In genomic region chr11:96252541-96253120, GRCm38 (mm10) we compare ENCODE assay signal across 17 mouse cellular contexts. TPM values are rescaled to one million over a fixed set of nuclear protein-coding genes. Genes with fewer than 3 reads are reported as not detected.
DNase-seq lines count a peak whose midpoint lies in the region; ATAC-seq and TF ChIP-seq lines count a peak whose summit lies in the region.
"Had no signal": no experiment of that assay in that cellular context is flagged by ENCODE, and none has a peak within 500 bp of the region (broad histone marks: within the 10 kb centered on the region; RNA-seq: fewer than 3 reads in every experiment).

No protein-coding gene starts in this region.

- no peaks in the 10 kb centered on the region for H3K4me1 ChIP-seq in hindbrain, embryonic 11.5 days (replicated peaks; ENCODE audit: control insufficient read depth, insufficient read depth, low read length)
- H3K4me1 ChIP-seq in hindbrain, embryonic 13.5 days (replicated peaks) = no peaks in the 10 kb centered on the region
- H3K4me1 ChIP-seq in E14TG2a.4 (replicated peaks; ENCODE audit: low read depth, low read length) = peaks cover 61% of the 10 kb centered on the region
- H3K4me1 ChIP-seq in embryonic fibroblast, embryonic 13.5 days (ENCODE audit: control insufficient read depth, insufficient read depth, low read length) = 0 out of 2 replicates have a peak, but pooled peaks cover 3% of the 10 kb centered on the region
- H3K4me1 ChIP-seq in limb, embryonic 14.5 days (ENCODE audit: control insufficient read depth, insufficient read depth, low read length) = peaks cover 5% of the 10 kb centered on the region; the same call in 1 of the 2 replicates
- no peaks in the 10 kb centered on the region for H3K4me1 ChIP-seq in forebrain, embryonic 14.5 days (ENCODE audit: control insufficient read depth, insufficient read depth, low read length)
- H3K4me1 ChIP-seq: hindbrain, embryonic 12.5 days had no signal

- peak; percentile 28; the same call in 1 of the 2 replicates for TF ChIP-seq POLR2A in embryonic fibroblast, embryonic 13.5 days (IDR thresholded peaks at IDR 0.05; ENCODE audit: low read depth, low read length)
- no peak for TF ChIP-seq POLR2A in limb, embryonic 14.5 days (IDR thresholded peaks at IDR 0.05; ENCODE audit: borderline replicate concordance, extremely low read depth, insufficient read depth, insufficient read length)

- DNase-seq in hindbrain, embryonic 11.5 days (ENCODE audit: low spot score) = peak; percentile 49
- DNase-seq in limb, embryonic 14.5 days (ENCODE audit: low spot score) = no peak
- no peak for DNase-seq in right cerebral cortex, postnatal 25 days
- DNase-seq in urinary bladder, adult 2 months (ENCODE audit: low spot score) = no peak
- DNase-seq in forebrain, embryonic 14.5 days (ENCODE audit: low spot score) = no peak
- DNase-seq: B cell, adult 2 months; cerebellum, adult 9-11 months; forebrain, postnatal 0 days; gastrocnemius, postnatal 25 days; lung, adult 18-20 months; right cerebral cortex, adult 18-20 months had no signal

- H3K4me2 ChIP-seq in hindbrain, embryonic 11.5 days (replicated peaks; ENCODE audit: low read depth, low read length) = no peak overlapping the region
- H3K4me2 ChIP-seq in hindbrain, embryonic 13.5 days = no peak overlapping the region
- H3K4me2 ChIP-seq in limb, embryonic 14.5 days (replicated peaks; ENCODE audit: low read depth, low read length, severe bottlenecking) = peak overlapping the region; percentile 13; the same call in 1 of the 2 replicates
- no peak overlapping the region for H3K4me2 ChIP-seq in forebrain, embryonic 14.5 days (ENCODE audit: low read length)
- H3K4me2 ChIP-seq: hindbrain, embryonic 12.5 days had no signal

- H3K27me3 ChIP-seq in hindbrain, embryonic 11.5 days (ENCODE audit: control insufficient read depth, insufficient read depth, low read length) = peaks cover 85% of the 10 kb centered on the region
- peaks cover 100% of the 10 kb centered on the region for H3K27me3 ChIP-seq in hindbrain, embryonic 13.5 days
- H3K27me3 ChIP-seq in E14TG2a.4 (ENCODE audit: insufficient read depth, low read length) = peaks cover 83% of the 10 kb centered on the region
- peaks cover 76% of the 10 kb centered on the region for H3K27me3 ChIP-seq in limb, embryonic 14.5 days (ENCODE audit: control insufficient read depth, insufficient read depth, low read length)
- peaks cover 91% of the 10 kb centered on the region for H3K27me3 ChIP-seq in forebrain, embryonic 14.5 days (replicated peaks; ENCODE audit: control insufficient read depth, insufficient read depth, low read length)

- 3% methylated on average over 12 of the region's 12 CpGs for WGBS in hindbrain, embryonic 11.5 days
- 1% methylated on average over 12 of the region's 12 CpGs for WGBS in hindbrain, embryonic 13.5 days
- WGBS in limb, embryonic 14.5 days = 4% methylated on average over 12 of the region's 12 CpGs
- 2% methylated on average over 12 of the region's 12 CpGs for WGBS in forebrain, embryonic 14.5 days

- no peak overlapping the region for H3K9ac ChIP-seq in hindbrain, embryonic 11.5 days (ENCODE audit: low read depth, low read length)
- H3K9ac ChIP-seq in hindbrain, embryonic 13.5 days = no peak overlapping the region
- no peak overlapping the region for H3K9ac ChIP-seq in limb, embryonic 14.5 days (ENCODE audit: low read depth, low read length, severe bottlenecking)
- no peak overlapping the region for H3K9ac ChIP-seq in forebrain, embryonic 14.5 days (ENCODE audit: low read length)
- H3K9ac ChIP-seq: forebrain, postnatal 0 days; hindbrain, embryonic 12.5 days had no signal

- H3K36me3 ChIP-seq in hindbrain, embryonic 11.5 days (ENCODE audit: control insufficient read depth, insufficient read depth, low read length) = no peaks in the 10 kb centered on the region
- no peaks in the 10 kb centered on the region for H3K36me3 ChIP-seq in hindbrain, embryonic 13.5 days
- H3K36me3 ChIP-seq in E14TG2a.4 (ENCODE audit: insufficient read depth, low read length) = no peaks in the 10 kb centered on the region
- H3K36me3 ChIP-seq in limb, embryonic 14.5 days (ENCODE audit: control insufficient read depth, insufficient read depth, low read length) = no peaks in the 10 kb centered on the region
- no peaks in the 10 kb centered on the region for H3K36me3 ChIP-seq in forebrain, embryonic 14.5 days (ENCODE audit: control insufficient read depth, insufficient read depth, low read length)
- H3K36me3 ChIP-seq: hindbrain, embryonic 12.5 days had no signal

- no peak overlapping the region for H3K4me3 ChIP-seq in hindbrain, embryonic 11.5 days (ENCODE audit: low read depth, low read length)
- H3K4me3 ChIP-seq in hindbrain, embryonic 13.5 days = no peak overlapping the region
- peak overlapping the region; percentile 78 for H3K4me3 ChIP-seq in E14TG2a.4 (replicated peaks; ENCODE audit: low read length)
- peak overlapping the region; percentile 38 for H3K4me3 ChIP-seq in embryonic fibroblast, embryonic 13.5 days (ENCODE audit: insufficient read depth, low read length)
- H3K4me3 ChIP-seq in limb, embryonic 14.5 days (replicated peaks; ENCODE audit: low read length) = peak overlapping the region; percentile 33
- H3K4me3 ChIP-seq in forebrain, embryonic 14.5 days (ENCODE audit: low read depth, low read length) = no peak overlapping the region
- H3K4me3 ChIP-seq: hindbrain, embryonic 12.5 days had no signal

- ATAC-seq in hindbrain, embryonic 11.5 days (ENCODE audit: low FRiP score) = no peak
- ATAC-seq in hindbrain, embryonic 13.5 days (ENCODE audit: low FRiP score) = no peak
- ATAC-seq in limb, embryonic 14.5 days (ENCODE audit: low FRiP score, low read depth) = no peak
- ATAC-seq in forebrain, embryonic 14.5 days = no peak
- ATAC-seq: activated CD4-positive, CD25-positive, alpha-beta regulatory T cell, adult 4 months; forebrain, postnatal 0 days had no signal

- no peaks in the 10 kb centered on the region for H3K9me3 ChIP-seq in hindbrain, embryonic 11.5 days (ENCODE audit: control insufficient read depth, low read length)
- H3K9me3 ChIP-seq in hindbrain, embryonic 13.5 days = no peaks in the 10 kb centered on the region
- H3K9me3 ChIP-seq in E14TG2a.4 (ENCODE audit: low read length) = no peaks in the 10 kb centered on the region
- H3K9me3 ChIP-seq in limb, embryonic 14.5 days (ENCODE audit: control insufficient read depth, low read length) = no peaks in the 10 kb centered on the region
- H3K9me3 ChIP-seq in forebrain, embryonic 14.5 days (replicated peaks; ENCODE audit: control insufficient read depth, low read length) = no peaks in the 10 kb centered on the region
- H3K9me3 ChIP-seq: hindbrain, embryonic 12.5 days had no signal

- H3K27ac ChIP-seq in hindbrain, embryonic 11.5 days (ENCODE audit: low read depth, low read length) = no peak overlapping the region
- no peak overlapping the region for H3K27ac ChIP-seq in hindbrain, embryonic 13.5 days
- H3K27ac ChIP-seq in embryonic fibroblast, embryonic 13.5 days (ENCODE audit: insufficient read depth, low read length) = peak overlapping the region; percentile 80
- no peak overlapping the region for H3K27ac ChIP-seq in limb, embryonic 14.5 days (replicated peaks; ENCODE audit: low read depth, low read length)
- no peak overlapping the region for H3K27ac ChIP-seq in forebrain, embryonic 14.5 days (ENCODE audit: low read depth, low read length)
- H3K27ac ChIP-seq: hindbrain, embryonic 12.5 days had no signal

- no peak for TF ChIP-seq CTCF in E14TG2a.4 (conservative IDR thresholded peaks at IDR 0.05; ENCODE audit: low read length)
- TF ChIP-seq CTCF in embryonic fibroblast, embryonic 13.5 days (IDR thresholded peaks at IDR 0.05; ENCODE audit: borderline replicate concordance, insufficient read depth, low read length) = no peak

RNA-seq across cellular contexts. Expression of gene Hoxb9, which starts 18.6 kb away (rescaled TPM):
- 0.80 and 3.2 TPM in 2 replicates for polyA plus RNA-seq in hindbrain, embryonic 11.5 days (2014; fragmentation: Nextera tagmentation; extraction: Ambion mirVana)
- polyA plus RNA-seq in hindbrain, embryonic 13.5 days (2015; fragmentation: Nextera tagmentation; extraction: Ambion mirVana) = 4.8 and 7.2 TPM in 2 replicates
- 43.5 and 51.7 TPM in 2 replicates for polyA plus RNA-seq in embryonic fibroblast, embryonic 13.5 days (2011; ENCODE audit: insufficient read length, low read depth, missing spikeins)
- polyA plus RNA-seq in limb, embryonic 14.5 days (2012; rRNA removed) = 3.2 and 4.4 TPM in 2 replicates
- polyA plus RNA-seq in limb, embryonic 14.5 days (2014; fragmentation: Nextera tagmentation; extraction: Ambion mirVana) = 1.1 and 1.2 TPM in 2 replicates
- polyA plus RNA-seq in urinary bladder, adult 2 months (2012; rRNA removed) = 2.7 and 3.2 TPM in 2 replicates
- not detected in 2 replicates for polyA plus RNA-seq in forebrain, embryonic 14.5 days (2014; fragmentation: Nextera tagmentation; extraction: Ambion mirVana)
- polyA plus RNA-seq: forebrain, postnatal 0 days; heart, embryonic 14.5 days had no signal

RNA-seq across cellular contexts. Expression of gene Hoxb8, which starts 29.1 kb away (rescaled TPM):
- polyA plus RNA-seq in hindbrain, embryonic 11.5 days (2014; fragmentation: Nextera tagmentation; extraction: Ambion mirVana) = 3.1 and 7.0 TPM in 2 replicates
- 19.2 and 27.2 TPM in 2 replicates for polyA plus RNA-seq in hindbrain, embryonic 13.5 days (2015; fragmentation: Nextera tagmentation; extraction: Ambion mirVana)
- 11.7 and 20.1 TPM in 2 replicates for polyA plus RNA-seq in embryonic fibroblast, embryonic 13.5 days (2011; ENCODE audit: insufficient read length, low read depth, missing spikeins)
- 2.1 and 2.3 TPM in 2 replicates for polyA plus RNA-seq in limb, embryonic 14.5 days (2012; rRNA removed)
- polyA plus RNA-seq in limb, embryonic 14.5 days (2014; fragmentation: Nextera tagmentation; extraction: Ambion mirVana) = 0.10 and 0.43 TPM in 2 replicates
- 12.0 and 13.4 TPM in 2 replicates for polyA plus RNA-seq in urinary bladder, adult 2 months (2012; rRNA removed)
- not detected in 2 replicates for polyA plus RNA-seq in forebrain, embryonic 14.5 days (2014; fragmentation: Nextera tagmentation; extraction: Ambion mirVana)
- polyA plus RNA-seq: activated CD4-positive, CD25-positive, alpha-beta regulatory T cell, adult 4 months; forebrain, postnatal 0 days; heart, embryonic 14.5 days had no signal

RNA-seq across cellular contexts. Expression of gene Hoxb7, which starts 33.8 kb away (rescaled TPM):
- 4.0 and 11.2 TPM in 2 replicates for polyA plus RNA-seq in hindbrain, embryonic 11.5 days (2014; fragmentation: Nextera tagmentation; extraction: Ambion mirVana)
- 21.5 and 33.2 TPM in 2 replicates for polyA plus RNA-seq in hindbrain, embryonic 13.5 days (2015; fragmentation: Nextera tagmentation; extraction: Ambion mirVana)
- polyA plus RNA-seq in embryonic fibroblast, embryonic 13.5 days (2011; ENCODE audit: insufficient read length, low read depth, missing spikeins) = 13.1 and 22.5 TPM in 2 replicates
- 2.0 and 2.7 TPM in 2 replicates for polyA plus RNA-seq in limb, embryonic 14.5 days (2012; rRNA removed)
- 2.2 and 4.4 TPM in 2 replicates for polyA plus RNA-seq in limb, embryonic 14.5 days (2014; fragmentation: Nextera tagmentation; extraction: Ambion mirVana)
- polyA plus RNA-seq in urinary bladder, adult 2 months (2012; rRNA removed) = 9.5 and 9.6 TPM in 2 replicates
- polyA plus RNA-seq in forebrain, embryonic 14.5 days (2014; fragmentation: Nextera tagmentation; extraction: Ambion mirVana) = not detected in 2 replicates
- polyA plus RNA-seq: activated CD4-positive, CD25-positive, alpha-beta regulatory T cell, adult 4 months; forebrain, postnatal 0 days; heart, embryonic 14.5 days had no signal

RNA-seq across cellular contexts. Expression of gene Hoxb6, which starts 39.6 kb away (rescaled TPM):
- 15.9 and 38.5 TPM in 2 replicates for polyA plus RNA-seq in hindbrain, embryonic 11.5 days (2014; fragmentation: Nextera tagmentation; extraction: Ambion mirVana)
- 81.9 and 132 TPM in 2 replicates for polyA plus RNA-seq in hindbrain, embryonic 13.5 days (2015; fragmentation: Nextera tagmentation; extraction: Ambion mirVana)
- polyA plus RNA-seq in embryonic fibroblast, embryonic 13.5 days (2011; ENCODE audit: insufficient read length, low read depth, missing spikeins) = 9.6 and 14.1 TPM in 2 replicates
- 2.2 and 2.8 TPM in 2 replicates for polyA plus RNA-seq in limb, embryonic 14.5 days (2012; rRNA removed)
- 0.30 and 0.61 TPM in 2 replicates for polyA plus RNA-seq in limb, embryonic 14.5 days (2014; fragmentation: Nextera tagmentation; extraction: Ambion mirVana)
- polyA plus RNA-seq in urinary bladder, adult 2 months (2012; rRNA removed) = 12.9 and 13.7 TPM in 2 replicates
- not detected in 2 replicates for polyA plus RNA-seq in forebrain, embryonic 14.5 days (2014; fragmentation: Nextera tagmentation; extraction: Ambion mirVana)
- polyA plus RNA-seq: activated CD4-positive, CD25-positive, alpha-beta regulatory T cell, adult 4 months; forebrain, postnatal 0 days; heart, embryonic 14.5 days had no signal

RNA-seq across cellular contexts. Expression of gene Hoxb5, which starts 50.5 kb away (rescaled TPM):
- 33.1 and 42.5 TPM in 2 replicates for polyA plus RNA-seq in hindbrain, embryonic 11.5 days (2014; fragmentation: Nextera tagmentation; extraction: Ambion mirVana)
- polyA plus RNA-seq in hindbrain, embryonic 13.5 days (2015; fragmentation: Nextera tagmentation; extraction: Ambion mirVana) = 196 and 216 TPM in 2 replicates
- polyA plus RNA-seq in embryonic fibroblast, embryonic 13.5 days (2011; ENCODE audit: insufficient read length, low read depth, missing spikeins) = 4.1 and 5.9 TPM in 2 replicates
- 1.8 TPM in 2 replicates for polyA plus RNA-seq in limb, embryonic 14.5 days (2012; rRNA removed)
- polyA plus RNA-seq in limb, embryonic 14.5 days (2014; fragmentation: Nextera tagmentation; extraction: Ambion mirVana) = 0.51 and 0.85 TPM in 2 replicates
- polyA plus RNA-seq in urinary bladder, adult 2 months (2012; rRNA removed) = 5.8 and 7.4 TPM in 2 replicates
- 0.15 TPM in 1 of 2 replicates, not detected in the other for polyA plus RNA-seq in forebrain, embryonic 14.5 days (2014; fragmentation: Nextera tagmentation; extraction: Ambion mirVana)
- polyA plus RNA-seq: activated CD4-positive, CD25-positive, alpha-beta regulatory T cell, adult 4 months; forebrain, postnatal 0 days had no signal

Comparison
In these comparisons a context has a peak if more than half of its experiments do, and no peak if none do; other contexts are left out.
1. H3K4me3 ChIP-seq: peak in E14TG2a.4 (single experiment), embryonic fibroblast, embryonic 13.5 days (single experiment) and limb, embryonic 14.5 days (single experiment); none in hindbrain, embryonic 11.5 days (single experiment), hindbrain, embryonic 13.5 days (single experiment) and forebrain, embryonic 14.5 days (single experiment).